Mouse (Mus musculus): Measurements from ENCODE around the gene Gm21860.
"Not testable (repeated sequence)": the region's sequence is repeated elsewhere in the genome, so short reads cannot be mapped to it uniquely, and the experiment has no call there.

The Gm21860 gene

DNA sequence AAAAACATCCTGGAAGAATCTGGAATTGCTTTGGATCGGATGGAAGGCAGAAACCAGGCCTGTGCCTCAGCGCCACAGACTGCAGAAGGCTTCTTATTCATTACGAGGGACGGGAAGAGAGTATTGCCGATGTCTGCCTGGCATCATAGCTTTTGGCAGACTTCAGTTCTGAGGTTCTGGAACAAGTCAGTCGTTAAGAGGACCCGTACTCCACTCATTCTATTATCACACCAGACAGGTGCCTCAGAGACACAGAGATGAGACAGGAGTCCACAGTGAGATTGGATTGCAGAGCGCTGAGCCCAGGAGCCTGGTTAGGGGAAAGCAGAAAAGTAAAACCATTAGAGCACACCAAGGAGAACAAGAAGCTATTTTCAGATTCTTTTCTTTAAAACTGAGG, at the start of gene Gm21860:
Gene Gm21860 (minus strand): TSS at position 101 of the 400 bp plus-strand sequence.
- DNase-seq (ENCODE audit: low read depth, low spot score): not testable (repeated sequence)

DNA sequence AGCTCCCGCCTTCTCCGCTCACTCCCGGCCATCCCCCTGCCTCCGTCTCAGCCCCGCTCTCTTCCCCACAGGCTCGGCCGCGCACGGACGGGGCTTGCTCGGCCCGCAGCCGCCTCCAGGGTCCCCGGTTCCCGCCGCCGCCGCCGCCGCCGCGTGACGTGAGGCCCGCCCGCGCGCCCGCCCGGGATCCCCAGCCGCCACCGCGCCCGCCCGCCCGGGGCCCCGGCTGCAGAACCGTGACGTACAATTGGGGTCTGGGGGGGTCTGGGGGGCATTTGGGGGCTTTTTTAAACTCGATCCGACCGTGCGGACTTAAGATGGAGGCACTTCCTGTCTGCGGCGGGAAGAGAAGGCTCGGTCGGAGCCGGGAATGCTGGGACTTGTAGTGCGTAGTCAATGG, 29.8 kb upstream of the Gm21860 start, which contains the start of gene Gm47283:
Gene Gm47283 (plus strand): TSS at position 301 of the 400 bp plus-strand sequence.
- not testable (repeated sequence) for DNase-seq (ENCODE audit: low read depth, low spot score)

DNA sequence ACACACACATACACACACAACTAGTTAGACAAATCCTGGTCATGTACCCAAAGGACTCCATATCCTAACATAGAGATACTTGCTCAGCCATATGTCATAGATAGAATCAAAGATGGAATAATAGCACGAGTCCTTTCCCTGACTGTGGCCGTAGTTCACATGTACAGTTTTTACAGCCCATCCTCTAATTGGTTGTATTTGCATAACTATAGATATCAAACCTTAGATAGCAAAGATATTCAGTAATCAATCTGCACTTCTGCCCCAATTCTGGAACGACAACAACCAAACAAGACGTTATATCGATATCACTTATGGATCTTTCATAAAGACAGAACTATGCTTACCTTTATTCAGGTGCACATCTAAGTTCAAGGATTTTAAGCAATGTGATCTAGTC, 9.4 kb downstream of the Gm21860 start:
- not testable (repeated sequence) for DNase-seq (ENCODE audit: low read depth, low spot score)

DNA sequence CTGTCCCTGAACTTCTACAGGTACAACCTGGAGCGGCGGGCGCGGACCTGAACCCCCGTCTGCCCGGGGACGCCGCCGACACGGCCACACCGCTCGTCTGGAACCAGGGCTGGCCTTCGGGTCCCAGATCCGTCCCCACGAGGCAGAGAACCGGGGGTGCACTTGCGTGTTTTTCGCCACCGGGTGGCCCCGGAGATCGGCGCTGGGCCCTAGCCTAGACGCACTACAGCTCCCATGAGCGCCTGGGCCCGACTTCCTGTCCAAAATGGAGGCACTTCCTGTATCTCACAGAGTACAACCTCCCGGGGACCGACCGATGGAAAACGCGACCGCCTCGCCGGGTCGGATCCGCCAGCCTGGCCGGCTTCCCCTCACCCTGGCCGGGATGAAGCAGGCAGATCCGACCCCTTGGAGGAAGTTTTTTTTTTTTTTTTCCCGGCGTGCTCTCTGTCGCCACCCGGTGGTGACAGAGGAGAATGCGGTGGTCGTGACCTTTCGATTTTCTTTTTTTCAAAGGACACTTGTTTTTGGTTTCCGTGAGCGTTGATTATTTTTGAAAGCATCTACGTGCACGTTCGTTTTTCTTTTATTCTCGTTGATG, 10.1 kb downstream of the Gm21860 start:
- peak; percentile 88 for DNase-seq (ENCODE audit: low read depth, low spot score)

DNA sequence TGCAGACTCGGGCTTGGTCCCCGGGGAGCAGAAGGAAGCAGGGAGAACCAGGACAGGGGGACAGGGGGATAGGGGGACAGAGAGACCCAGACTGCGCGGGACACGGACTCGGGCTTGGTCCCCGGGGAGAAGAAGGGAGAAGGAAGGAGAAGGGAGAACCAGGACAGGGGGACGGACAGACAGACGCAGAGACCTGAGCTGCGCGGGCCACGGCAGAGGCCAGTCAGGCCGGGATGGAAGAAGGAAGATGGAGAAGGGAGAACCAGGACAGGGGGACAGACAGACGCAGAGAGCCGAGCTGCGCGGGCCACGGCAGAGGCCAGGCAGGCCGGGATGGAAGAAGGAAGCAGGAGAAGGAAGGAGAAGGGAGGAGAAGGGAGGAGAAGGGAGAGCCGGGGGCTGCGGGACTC, 10.8 kb downstream of the Gm21860 start:
- DNase-seq (ENCODE audit: low read depth, low spot score): no peak

DNA sequence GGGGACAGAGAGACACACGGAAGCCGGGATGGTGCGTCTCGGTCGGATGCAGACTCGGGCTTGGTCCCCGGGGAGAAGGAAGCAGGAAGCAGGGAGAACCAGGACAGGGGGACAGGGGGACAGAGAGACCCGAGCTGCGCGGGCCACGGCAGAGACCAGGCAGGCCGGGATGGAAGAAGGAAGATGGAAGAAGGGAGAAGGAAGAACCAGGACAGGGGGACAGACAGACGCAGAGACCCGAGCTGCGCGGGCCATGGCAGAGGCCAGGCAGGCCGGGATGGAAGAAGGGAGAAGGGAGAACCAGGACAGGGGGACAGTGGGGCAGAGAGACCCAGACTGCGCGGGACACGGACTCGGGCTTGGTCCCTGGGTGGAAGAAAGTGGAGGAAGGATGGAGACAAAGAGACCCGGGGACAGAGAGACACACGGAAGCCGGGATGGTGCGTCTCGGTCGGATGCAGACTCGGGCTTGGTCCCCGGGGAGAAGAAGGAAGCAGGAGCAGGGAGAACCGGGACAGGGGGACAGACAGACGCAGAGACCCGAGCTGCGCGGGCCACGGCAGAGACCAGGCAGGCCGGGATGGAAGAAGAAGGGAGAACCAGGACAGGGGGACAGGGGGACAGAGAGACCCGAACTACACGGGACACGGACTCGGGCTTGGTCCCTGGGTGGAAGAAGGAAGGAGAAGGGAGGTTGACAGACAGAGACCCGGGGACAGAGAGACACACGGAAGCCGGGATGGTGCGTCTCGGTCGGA, 11.4 kb downstream of the Gm21860 start:
- peak; percentile 63 for DNase-seq (ENCODE audit: low read depth, low spot score)

DNA sequence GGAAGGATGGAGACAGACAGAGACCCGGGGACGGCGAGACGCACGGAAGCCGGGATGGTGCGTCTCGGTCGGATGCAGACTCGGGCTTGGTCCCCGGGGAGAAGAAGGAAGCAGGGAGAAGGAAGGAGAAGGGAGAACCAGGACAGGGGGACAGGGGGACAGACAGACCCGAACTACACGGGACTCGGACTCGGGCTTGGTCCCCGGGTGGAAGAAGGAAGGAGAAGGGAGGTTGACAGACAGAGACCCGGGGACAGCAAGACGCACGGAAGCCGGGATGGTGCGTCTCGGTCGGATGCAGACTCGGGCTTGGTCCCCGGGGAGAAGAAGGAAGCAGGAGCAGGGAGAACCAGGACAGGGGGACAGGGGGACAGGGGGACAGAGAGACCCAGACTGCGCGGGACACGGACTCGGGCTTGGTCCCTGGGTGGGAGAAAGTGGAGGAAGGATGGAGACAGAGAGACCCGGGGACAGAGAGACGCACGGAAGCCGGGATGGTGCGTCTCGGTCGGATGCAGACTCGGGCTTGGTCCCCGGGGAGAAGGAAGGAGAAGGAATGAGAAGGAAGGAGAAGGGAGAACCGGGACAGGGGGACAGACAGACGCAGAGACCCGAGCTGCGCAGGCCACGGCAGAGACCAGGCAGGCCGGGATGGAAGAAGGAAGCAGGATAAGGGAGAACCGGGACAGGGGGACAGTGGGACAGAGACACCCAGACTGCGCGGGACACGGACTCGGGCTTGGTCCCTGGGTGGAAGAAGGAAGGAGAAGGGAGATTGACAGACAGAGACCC, 12.2 kb downstream of the Gm21860 start:
- DNase-seq (ENCODE audit: low read depth, low spot score): peak; percentile 58

DNA sequence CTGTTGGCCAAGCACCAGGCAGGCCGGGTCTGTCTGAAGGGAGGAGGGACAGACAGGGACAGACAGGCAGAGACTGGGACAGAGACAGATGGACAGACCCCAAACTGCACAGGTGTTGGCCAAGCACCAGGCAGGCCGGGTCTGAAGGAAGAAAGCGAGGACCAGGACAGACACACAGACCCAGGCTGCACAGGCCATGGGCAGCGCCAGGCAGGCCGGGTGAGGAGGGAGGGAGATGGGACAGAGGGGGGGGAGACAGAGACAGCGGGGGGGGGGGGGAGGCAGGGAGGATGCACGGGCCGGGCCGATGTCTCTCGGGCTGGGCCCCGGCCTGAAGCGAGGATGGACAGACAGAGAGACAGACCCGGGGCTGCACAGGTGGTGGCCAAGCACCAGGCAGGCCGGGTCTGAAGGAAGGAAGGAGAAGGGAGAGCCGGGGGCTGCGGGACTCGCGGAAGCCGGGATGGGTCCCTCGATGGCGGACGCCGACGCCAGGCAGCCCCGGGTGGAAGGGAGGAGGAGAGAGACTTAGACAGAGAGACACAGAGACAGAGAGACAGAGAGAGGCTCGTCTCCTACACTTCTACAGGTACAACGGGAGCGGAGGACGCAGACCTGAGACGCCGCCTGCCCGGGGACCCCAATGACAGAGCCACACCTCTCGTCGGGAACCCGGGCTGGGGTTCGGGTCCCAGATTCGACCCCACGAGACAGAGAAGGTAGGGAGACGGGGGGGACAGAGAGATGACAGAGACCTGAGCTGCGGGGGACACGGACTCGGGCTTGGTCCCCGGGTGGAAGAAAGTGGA, 13.0 kb downstream of the Gm21860 start:
- peak; percentile 77 for DNase-seq (ENCODE audit: low read depth, low spot score)

DNA sequence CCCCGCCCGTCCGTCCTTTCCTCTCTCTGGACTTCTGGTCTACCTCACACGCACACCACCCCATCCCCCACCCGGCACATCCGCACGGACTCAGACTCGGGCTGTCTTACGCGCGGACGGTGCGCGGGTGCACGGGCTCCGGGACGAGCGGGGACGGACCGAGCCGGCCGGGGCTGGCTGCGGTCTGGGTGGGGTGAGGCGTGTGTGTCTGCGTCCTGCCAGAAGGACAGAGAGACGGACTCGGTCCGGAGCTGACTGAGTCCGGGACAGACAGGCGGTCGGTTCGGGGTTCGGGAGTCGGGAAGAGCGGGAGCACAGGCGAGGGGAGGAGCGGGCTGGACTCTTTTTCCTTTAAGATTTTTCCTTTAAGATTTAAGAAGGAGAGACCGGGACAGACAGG, 13.6 kb downstream of the Gm21860 start:
- DNase-seq (ENCODE audit: low read depth, low spot score): peak; percentile 86

DNA sequence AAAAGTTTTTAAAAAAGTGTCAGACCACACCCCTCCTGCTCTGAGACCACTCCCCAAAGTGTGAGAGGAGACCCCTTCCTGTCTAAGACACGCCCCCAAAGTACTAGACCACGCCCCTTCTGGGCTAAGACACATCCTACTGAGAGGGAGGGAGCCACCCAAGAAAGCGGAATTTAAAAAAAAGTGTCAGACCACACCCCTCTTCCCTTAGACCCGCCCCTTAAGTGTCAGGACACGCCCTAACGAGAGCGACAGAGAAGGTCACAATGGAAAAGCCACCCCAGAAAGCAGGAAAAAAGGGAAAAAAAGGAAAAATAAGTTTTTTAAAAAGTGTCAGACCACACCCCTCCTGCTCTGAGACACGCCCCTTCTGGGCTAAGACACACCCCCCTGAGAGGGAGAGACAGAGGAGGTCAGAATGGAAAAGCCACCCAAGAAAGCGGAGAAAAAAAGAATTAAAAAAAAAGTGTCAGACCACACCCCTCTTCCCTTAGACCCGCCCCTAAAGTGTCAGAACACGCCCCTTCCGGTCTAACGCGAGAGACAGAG, 14.5 kb downstream of the Gm21860 start:
- peak; percentile 87 for DNase-seq (ENCODE audit: low read depth, low spot score)

DNA sequence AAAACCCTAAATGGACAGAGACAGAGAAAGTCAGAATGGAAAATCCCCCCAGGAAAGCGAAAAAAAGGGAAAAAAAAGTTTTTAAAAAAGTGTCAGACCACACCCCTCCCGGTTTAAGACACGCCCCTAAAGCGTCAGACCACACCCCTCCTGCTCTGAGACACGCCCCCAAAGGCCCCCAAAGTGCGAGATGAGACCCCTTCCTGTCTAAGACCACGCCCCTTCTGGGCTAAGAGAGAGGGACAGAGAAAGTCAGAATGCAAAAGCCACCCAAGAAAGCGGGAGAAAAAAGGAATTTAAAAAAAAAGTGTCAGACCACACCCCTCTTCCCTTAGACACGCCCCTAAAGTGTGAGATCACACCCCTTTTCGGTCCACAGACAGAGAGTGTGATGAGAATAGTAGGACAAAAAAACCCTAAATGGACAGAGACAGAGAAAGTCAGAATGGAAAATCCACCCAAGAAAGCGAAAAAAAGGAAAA, 15.0 kb downstream of the Gm21860 start:
- not testable (repeated sequence) for DNase-seq (ENCODE audit: low read depth, low spot score)

DNA sequence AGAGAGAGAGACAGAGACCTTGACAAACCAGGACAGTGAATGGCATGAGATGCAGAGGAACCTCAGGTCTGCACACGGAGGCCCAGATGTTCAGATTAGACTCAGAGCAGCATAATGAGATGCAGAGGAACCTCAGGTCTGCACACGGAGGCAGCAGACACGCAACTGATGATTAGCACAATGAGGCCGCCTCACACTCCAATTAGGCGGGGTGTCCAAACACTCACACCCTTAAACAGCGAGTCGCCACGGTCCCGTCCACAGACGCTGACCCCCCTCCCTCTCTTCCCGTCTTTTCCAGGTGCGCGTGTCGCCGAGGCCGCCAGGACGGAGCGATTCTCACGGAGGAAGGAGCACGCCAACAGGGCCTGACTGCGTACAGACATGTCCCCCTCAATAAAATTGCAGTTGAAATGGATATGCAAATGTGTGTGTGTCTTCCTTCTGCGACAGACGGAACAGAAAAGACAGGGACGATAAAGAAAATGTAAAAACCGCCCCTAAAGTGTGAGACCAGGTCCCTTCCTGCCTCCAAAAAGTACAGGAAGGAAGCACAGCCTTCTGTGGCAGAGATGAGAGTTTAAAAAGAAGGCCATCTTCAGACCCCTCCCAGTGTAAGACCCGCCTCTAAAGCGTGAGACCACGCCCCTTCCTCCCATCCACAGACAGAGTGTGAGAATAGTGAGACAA, 15.6 kb downstream of the Gm21860 start:
- peak; percentile 74 for DNase-seq (ENCODE audit: low read depth, low spot score)

DNA sequence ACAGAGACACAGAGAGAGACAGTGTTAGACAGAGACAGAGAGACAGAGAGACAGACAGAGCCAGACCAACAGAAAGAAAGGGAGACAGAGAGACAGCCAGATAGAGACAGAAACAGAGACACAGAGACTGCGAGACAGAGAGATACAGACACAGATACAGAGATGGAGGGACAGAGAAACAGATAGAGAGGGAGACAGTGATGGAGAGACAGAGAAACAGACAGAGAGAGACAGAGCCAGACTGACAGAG, 16.3 kb downstream of the Gm21860 start:
- no peak for DNase-seq (ENCODE audit: low read depth, low spot score)

DNA sequence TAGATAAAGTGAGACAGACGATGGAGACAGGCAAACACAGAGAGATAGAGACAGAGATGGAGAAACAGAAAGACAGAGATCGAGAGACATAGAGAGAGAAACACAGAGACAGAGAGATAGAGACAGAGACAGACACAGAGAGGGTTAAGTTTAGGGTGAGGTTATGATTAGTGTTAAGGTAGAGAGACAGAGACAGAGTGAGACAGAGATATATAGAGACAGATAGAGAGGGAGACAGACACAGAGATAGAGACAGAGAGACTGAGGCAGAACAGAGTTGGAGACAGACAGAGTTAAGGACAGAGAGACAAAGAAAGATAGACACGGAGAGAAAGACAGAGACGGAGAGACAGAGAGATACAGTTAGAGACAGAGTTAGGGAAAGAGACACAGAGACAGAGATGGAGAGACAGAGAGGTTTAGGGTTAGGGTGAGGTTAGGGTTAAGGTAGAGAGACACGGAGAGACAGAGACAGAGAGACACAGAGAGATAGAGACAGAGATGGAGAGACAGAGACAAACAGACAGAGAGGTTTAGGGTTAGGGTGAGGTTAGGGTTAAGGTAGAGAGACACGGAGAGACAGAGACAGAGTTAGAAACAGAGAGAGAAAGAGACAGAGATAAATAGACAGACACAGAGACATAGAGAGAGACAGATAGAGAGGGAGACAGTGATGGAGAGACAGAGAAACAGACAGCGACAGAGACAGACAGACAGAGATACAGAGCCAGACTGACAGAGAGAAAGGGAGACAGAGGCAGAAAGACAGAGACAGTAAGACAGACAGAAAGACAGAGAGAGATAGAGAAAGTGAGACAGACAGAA, 16.8 kb downstream of the Gm21860 start:
- DNase-seq (ENCODE audit: low read depth, low spot score): peak; percentile 20

DNA sequence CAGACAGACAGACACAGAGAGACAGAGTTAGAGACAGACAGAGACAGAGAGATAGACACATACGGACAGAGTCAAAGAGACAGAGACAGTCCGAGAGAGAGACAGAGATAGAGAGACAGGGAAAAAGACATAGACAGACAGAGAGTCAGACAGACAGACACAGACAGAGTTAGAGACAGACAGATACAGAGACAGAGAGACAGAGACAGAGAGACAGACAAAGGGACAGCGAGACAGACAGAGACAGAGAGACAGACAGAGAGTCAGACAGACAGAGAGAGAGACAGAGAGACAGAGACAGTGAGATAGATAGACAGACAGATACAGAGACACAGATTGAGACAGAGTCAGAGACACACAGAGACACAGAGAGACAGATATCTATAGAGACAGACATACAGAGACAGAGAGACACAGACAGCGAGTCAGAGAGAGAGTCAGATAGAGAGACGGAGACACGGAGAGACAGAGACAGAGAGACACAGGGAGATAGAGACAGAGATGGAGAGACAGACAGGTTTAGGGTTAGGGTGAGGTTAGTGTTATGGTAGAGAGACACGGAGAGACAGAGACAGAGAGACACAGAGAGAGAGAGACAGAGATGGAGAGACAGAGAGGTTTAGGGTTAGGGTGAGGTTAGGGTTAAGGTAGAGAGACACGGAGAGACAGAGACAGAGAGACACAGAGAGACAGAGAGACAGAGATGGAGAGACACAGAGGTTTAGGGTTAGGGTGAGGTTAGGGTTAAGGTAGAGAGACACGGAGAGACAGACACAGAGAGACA, 18.2 kb downstream of the Gm21860 start:
- peak; percentile 23 for DNase-seq (ENCODE audit: low read depth, low spot score)

DNA sequence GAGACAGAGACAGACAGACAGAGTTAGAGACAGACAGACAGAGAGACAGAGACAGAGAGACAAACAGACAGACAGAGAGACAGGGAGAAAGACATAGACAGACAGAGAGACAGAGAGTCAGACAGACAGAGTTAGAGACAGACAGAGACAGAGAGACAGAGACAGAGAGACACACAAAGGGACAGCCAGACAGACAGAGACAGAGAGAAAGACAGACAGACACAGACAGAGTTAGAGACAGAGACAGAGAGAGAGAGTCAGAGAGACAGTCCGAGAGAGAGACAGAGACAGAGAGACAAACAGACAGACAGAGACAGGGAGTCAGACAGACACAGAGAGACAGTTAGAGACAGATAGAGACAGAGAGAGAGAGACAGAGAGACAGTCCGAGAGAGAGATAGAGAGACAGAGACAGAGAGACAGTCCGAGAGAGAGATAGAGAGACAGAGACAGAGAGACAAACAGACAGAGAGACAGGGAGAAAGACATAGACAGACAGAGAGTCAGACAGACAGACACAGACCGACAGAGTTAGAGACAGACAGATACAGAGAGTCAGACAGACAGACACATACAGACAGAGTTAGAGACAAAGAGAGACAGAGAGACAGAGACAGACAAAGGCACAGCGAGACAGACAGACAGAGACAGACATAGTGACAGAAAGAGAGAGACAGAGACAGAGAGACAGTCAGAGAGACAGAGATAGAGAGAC, 19.3 kb downstream of the Gm21860 start:
- peak; percentile 38 for DNase-seq (ENCODE audit: low read depth, low spot score)

DNA sequence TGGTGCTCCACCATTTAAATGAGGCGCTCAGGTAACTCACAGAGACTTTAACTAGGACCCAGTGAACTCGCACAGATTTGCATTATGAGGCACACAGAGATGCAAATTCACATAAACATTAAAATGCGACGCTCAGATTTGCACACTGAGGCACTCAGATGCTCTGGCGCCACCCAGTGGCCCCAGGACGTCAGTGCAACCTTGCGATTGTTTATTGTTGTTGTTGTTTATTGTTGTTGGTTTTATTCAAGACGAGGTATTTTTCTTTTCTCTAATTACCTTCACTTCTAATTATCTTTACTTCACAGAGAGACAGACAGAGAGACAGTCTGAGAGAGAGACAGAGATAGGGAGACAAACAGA, 20.3 kb downstream of the Gm21860 start:
- DNase-seq (ENCODE audit: low read depth, low spot score): peak; percentile 78

DNA sequence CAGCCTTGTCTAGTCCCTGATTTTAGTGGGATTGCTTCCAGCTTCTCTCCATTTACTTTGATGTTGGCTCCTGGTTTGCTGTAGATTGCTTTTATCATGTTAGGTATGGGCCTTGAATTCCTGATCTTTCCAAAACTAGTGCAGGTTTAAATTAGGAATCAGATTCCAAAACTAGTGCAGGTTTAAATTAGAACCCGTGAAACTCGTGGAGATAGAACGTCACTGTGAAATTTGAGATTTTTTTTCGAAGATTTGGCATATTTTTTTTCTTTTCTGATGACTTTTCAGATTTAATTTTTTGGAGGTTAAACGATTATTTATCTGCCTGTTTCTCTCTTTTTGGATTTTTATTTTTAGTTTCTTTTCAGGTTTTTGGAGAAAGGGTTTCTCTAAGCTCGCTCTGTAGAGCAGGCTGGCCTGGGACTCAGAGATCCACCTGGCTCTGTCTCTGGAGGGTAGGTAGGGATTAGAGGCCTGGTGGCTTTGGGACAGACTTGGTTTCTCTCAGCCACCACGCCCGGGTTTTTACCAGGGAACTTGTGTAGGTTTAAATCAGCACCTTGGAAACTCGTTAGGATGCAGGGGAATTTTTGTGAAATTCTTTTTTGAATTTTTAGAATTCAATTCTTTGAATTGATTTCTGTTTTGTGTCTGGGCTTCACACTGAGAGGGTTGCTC, 20.8 kb downstream of the Gm21860 start:
- not testable (repeated sequence) for DNase-seq (ENCODE audit: low read depth, low spot score)
